Mouse (Mus musculus) spleen, adult 2 months (tissue): ENCODE data around the gene Smim7. TPM values are rescaled to one million over a fixed set of nuclear protein-coding genes. Genes with fewer than 3 reads are reported as not detected.

Source experiments
- DNase-seq, 2 experiments: peaks; one replicate each; pipeline versions ENCODE4 v3.0.0 to v3.0.0-alpha.2; 2012 to 2021; ENCODE audit warnings: low spot score in 2 of 2, low read depth in 1 of 2
- H3K27ac ChIP-seq: fragments of 200-500 bp; 2 replicates; pipeline ENCODE4 v1.5.1; 2012; ENCODE audit warnings: low read length, inconsistent platforms; ENCODE audit not compliant: insufficient read depth
- H3K27me3 ChIP-seq: fragments of 200-500 bp; 2 replicates; pipeline ENCODE4 v1.6.1; 2012; ENCODE audit warnings: mild to moderate bottlenecking, moderate library complexity, low read length, inconsistent platforms; ENCODE audit not compliant: control insufficient read depth, insufficient read depth
- H3K36me3 ChIP-seq: fragments of 200-500 bp; 2 replicates; pipeline ENCODE4 v1.6.1; 2012; ENCODE audit warnings: mild to moderate bottlenecking, low read length, inconsistent platforms; ENCODE audit not compliant: control insufficient read depth, insufficient read depth
- H3K4me1 ChIP-seq: fragments of 200-500 bp; 2 replicates; pipeline ENCODE4 v1.6.1; 2011; ENCODE audit warnings: inconsistent platforms; ENCODE audit not compliant: control insufficient read depth, insufficient read depth, insufficient read length
- H3K4me3 ChIP-seq: fragments of 200-500 bp; 2 replicates; pipeline ENCODE4 v1.5.1; 2011; ENCODE audit warnings: mild to moderate bottlenecking, inconsistent platforms; ENCODE audit not compliant: insufficient read depth, insufficient read length; ENCODE audit errors: extremely low read depth
- CTCF ChIP-seq: fragments of 200-500 bp; IDR thresholded peaks from 2 replicates; pipeline ENCODE4 v1.5.1; 2011; ENCODE audit warnings: mild to moderate bottlenecking, inconsistent platforms; ENCODE audit not compliant: insufficient read depth, insufficient read length, insufficient replicate concordance; ENCODE audit errors: extremely low read depth
- POLR2A ChIP-seq: fragments of 200-500 bp; IDR thresholded peaks from 2 replicates; pipeline ENCODE4 v1.6.1; 2011; ENCODE audit warnings: low read depth, low read length, inconsistent platforms
- WGBS: fragments of 180-500 bp; shearing (Covaris S2); methylation state at CpG from one replicate; pipeline ENCODE4 v1.1.7; 2018; 5-methylcytosine and 5-hydroxymethylcytosine counted together
- polyA plus RNA-seq: library from polyadenylated mRNA; depleted of rRNA; stranded (reverse); fragments of >200 nt; gene quantifications from 2 replicates; pipeline ENCODE4 v1.2.3, GENCODE M21; 2012

The Smim7 gene
- polyA plus RNA-seq, 1 experiment: 31.1 TPM

- peak in 1 of 2 experiments; percentile 36 for DNase-seq
- TF ChIP-seq POLR2A (no peak), CTCF (no peak)
- Histone ChIP-seq H3K27ac (peak overlapping the region; percentile 50), H3K36me3 (no peaks in the 10 kb centered on the region), H3K4me3 (no peak overlapping the region), H3K4me1 (peaks cover 9% of the 10 kb centered on the region; the same call in 1 of the 2 replicates), H3K27me3 (no peaks in the 10 kb centered on the region)
- WGBS: 21% methylated on average over 7 of the region's 7 CpGs
These were observed 12.3 kb upstream of the Smim7 start for GRCm38 (mm10) chr8:72583056-72583771.

GRCm38 (mm10) chr8:72579374-72579773 is 8.5 kb upstream of the Smim7 start:
- H3K27me3 ChIP-seq: no peaks in the 10 kb centered on the region
- no peaks in the 10 kb centered on the region for H3K36me3 ChIP-seq
- WGBS: 82% methylated on average over 9 of the region's 9 CpGs
- peaks cover 9% of the 10 kb centered on the region; the same call in 1 of the 2 replicates for H3K4me1 ChIP-seq
- H3K4me3 ChIP-seq: no peak overlapping the region
- no peak overlapping the region for H3K27ac ChIP-seq
- DNase-seq: no peak
- TF ChIP-seq CTCF (no peak), POLR2A (no peak)

- Histone ChIP-seq H3K27ac (no peak overlapping the region), H3K36me3 (no peaks in the 10 kb centered on the region), H3K4me3 (no peak overlapping the region), H3K4me1 (peaks cover 4% of the 10 kb centered on the region; the same call in 1 of the 2 replicates), H3K27me3 (no peaks in the 10 kb centered on the region)
- DNase-seq: no peak
- TF ChIP-seq CTCF (no peak), POLR2A (no peak)
- whole genome bisulfite sequencing: 42% methylated on average over 1 of the region's 1 CpGs
These were observed 7.1 kb upstream of the Smim7 start for GRCm38 (mm10) chr8:72577941-72578340.

GRCm38 (mm10) chr8:72577266-72577665 is 6.4 kb upstream of the Smim7 start:
- 90% methylated on average over 3 of the region's 3 CpGs for WGBS
- Histone ChIP-seq H3K4me1 (peaks cover under 1% of the 10 kb centered on the region; the same call in 1 of the 2 replicates), H3K36me3 (no peaks in the 10 kb centered on the region), H3K27me3 (no peaks in the 10 kb centered on the region), H3K27ac (no peak overlapping the region), H3K4me3 (no peak overlapping the region)
- DNase-seq: no peak
- TF ChIP-seq CTCF (no peak), POLR2A (no peak)

- peaks cover 5% of the 10 kb centered on the region; the same call in 1 of the 2 replicates for H3K4me1 ChIP-seq
- no peak overlapping the region for H3K27ac ChIP-seq
- no peak overlapping the region for H3K4me3 ChIP-seq
- WGBS: 93% methylated on average over 6 of the region's 6 CpGs
- no peak for DNase-seq
- no peaks in the 10 kb centered on the region for H3K27me3 ChIP-seq
- H3K36me3 ChIP-seq: no peaks in the 10 kb centered on the region
- no peak for TF ChIP-seq CTCF
- TF ChIP-seq POLR2A: no peak
These were observed 5.0 kb upstream of the Smim7 start for GRCm38 (mm10) chr8:72575915-72576314.

GRCm38 (mm10) chr8:72573450-72573849 is 2.6 kb upstream of the Smim7 start:
- TF ChIP-seq CTCF (no peak), POLR2A (no peak)
- Histone ChIP-seq H3K4me1 (peaks cover 5% of the 10 kb centered on the region; the same call in 1 of the 2 replicates), H3K4me3 (no peak overlapping the region), H3K27ac (no peak overlapping the region), H3K36me3 (peaks cover 4% of the 10 kb centered on the region), H3K27me3 (no peaks in the 10 kb centered on the region)
- WGBS: 91% methylated on average over 6 of the region's 6 CpGs
- DNase-seq: no peak

- 39% methylated on average over 10 of the region's 10 CpGs for WGBS
- Histone ChIP-seq H3K27me3 (no peaks in the 10 kb centered on the region), H3K4me1 (peaks cover 5% of the 10 kb centered on the region; the same call in 1 of the 2 replicates), H3K36me3 (peaks cover 7% of the 10 kb centered on the region), H3K4me3 (peak overlapping the region; percentile 72; the same call in 1 of the 2 replicates), H3K27ac (no peak overlapping the region)
- DNase-seq: no peak
- TF ChIP-seq POLR2A: no peak
- TF ChIP-seq CTCF: no peak
These were observed 1.6 kb upstream of the Smim7 start for GRCm38 (mm10) chr8:72572507-72572906.
